Mouse (Mus musculus) G1E (cell line): ENCODE data around the gene Hepacam.

Source experiments
- CTCF ChIP-seq: IDR thresholded peaks from 2 replicates; pipeline ENCODE4 v1.5.1; 2012; ENCODE audit warnings: low read depth, low read length, inconsistent platforms, mixed read lengths
- POLR2AphosphoS5 ChIP-seq: IDR thresholded peaks from 2 replicates; pipeline ENCODE4 v1.6.1; 2012; ENCODE audit warnings: low read depth, low read length, inconsistent platforms; ENCODE audit not compliant: insufficient replicate concordance

DNA sequence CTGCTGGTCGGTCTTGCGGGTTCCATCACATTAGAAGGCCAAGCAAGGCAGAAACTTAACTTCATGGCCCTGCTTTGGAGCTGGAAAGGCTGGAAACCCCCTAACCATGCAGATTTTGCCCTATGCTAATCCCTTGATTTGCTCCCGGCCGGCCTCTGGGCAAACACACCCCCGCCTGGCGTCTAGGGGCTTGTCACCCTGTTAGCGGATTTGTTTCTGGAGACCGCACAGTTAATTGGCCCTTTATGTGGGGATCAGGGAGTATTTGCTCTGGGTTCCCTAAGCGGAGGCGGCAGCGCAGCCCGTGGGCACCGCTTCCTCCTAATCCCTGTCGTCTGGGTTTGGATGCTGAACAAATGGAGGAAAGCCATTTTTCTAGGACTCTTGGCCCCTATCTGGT is 67.8 kb downstream of the Hepacam start:
- TF ChIP-seq CTCF: no peak
- no peak for TF ChIP-seq POLR2AphosphoS5
